In genomic region chr2:75150986-75151385, GRCm38 (mm10) we compare ENCODE assay signal across 9 mouse cellular contexts.
DNase-seq lines count a peak whose midpoint lies in the region; ATAC-seq and TF ChIP-seq lines count a peak whose summit lies in the region.
"Had no signal": no experiment of that assay in that cellular context is flagged by ENCODE, and none has a peak within 500 bp of the region (broad histone marks: within the 10 kb centered on the region; RNA-seq: fewer than 3 reads in every experiment).

No protein-coding gene starts in this region.

- ATAC-seq in liver, embryonic 11.5 days (replicated peaks; ENCODE audit: low FRiP score): no peak
- no peak for ATAC-seq in limb, embryonic 14.5 days (ENCODE audit: low FRiP score, low read depth)

- no peaks in the 10 kb centered on the region for H3K4me1 ChIP-seq in liver, embryonic 11.5 days (replicated peaks; ENCODE audit: control insufficient read depth, insufficient read depth, low read length)
- no peaks in the 10 kb centered on the region; the same call in 1 of the 2 replicates for H3K4me1 ChIP-seq in limb, embryonic 14.5 days (ENCODE audit: control insufficient read depth, insufficient read depth, low read length)

- H3K9me3 ChIP-seq in liver, embryonic 11.5 days (ENCODE audit: control insufficient read depth, low read length): no peaks in the 10 kb centered on the region
- H3K9me3 ChIP-seq in limb, embryonic 14.5 days (ENCODE audit: control insufficient read depth, low read length): no peaks in the 10 kb centered on the region

- no peak overlapping the region for H3K9ac ChIP-seq in liver, embryonic 11.5 days (ENCODE audit: low read depth, low read length)
- no peak overlapping the region for H3K9ac ChIP-seq in limb, embryonic 14.5 days (ENCODE audit: low read depth, low read length, severe bottlenecking)

- 0 out of 2 replicates have a peak, but pooled peaks cover 2% of the 10 kb centered on the region for H3K27me3 ChIP-seq in liver, embryonic 11.5 days (replicated peaks; ENCODE audit: control insufficient read depth, insufficient read depth, low read length)
- peaks cover 42% of the 10 kb centered on the region for H3K27me3 ChIP-seq in limb, embryonic 14.5 days (ENCODE audit: control insufficient read depth, insufficient read depth, low read length)

- H3K4me3 ChIP-seq in liver, embryonic 11.5 days (ENCODE audit: low read depth, low read length): no peak overlapping the region
- no peak overlapping the region for H3K4me3 ChIP-seq in limb, embryonic 14.5 days (replicated peaks; ENCODE audit: low read length)

- 7% methylated on average over 6 of the region's 6 CpGs for WGBS in liver, embryonic 11.5 days
- WGBS in limb, embryonic 14.5 days: 2% methylated on average over 6 of the region's 6 CpGs

- intact Hi-C loops in gastrocnemius, postnatal 14 days (cut with DNase I; ENCODE audit: low total_unique reads): loop anchor here (5.0 to 10.0 kb wide), 2 partner anchors 164 to 436 kb away; no protein-coding TSS in a partner anchor

- H3K36me3 ChIP-seq in liver, embryonic 11.5 days (ENCODE audit: control insufficient read depth, insufficient read depth, low read length): no peaks in the 10 kb centered on the region
- H3K36me3 ChIP-seq in limb, embryonic 14.5 days (ENCODE audit: control insufficient read depth, insufficient read depth, low read length): no peaks in the 10 kb centered on the region

- peak; percentile 47 for DNase-seq in liver
- DNase-seq in liver, embryonic 11.5 days (ENCODE audit: low spot score): no peak
- peak; percentile 85 for DNase-seq in NIH3T3 (ENCODE audit: low read depth)
- DNase-seq in c-Kit-positive CD71-negative TER-119-negative erythroid progenitor cells, embryonic 14.5 days (ENCODE audit: low read depth): peak; percentile 28
- DNase-seq in gastrocnemius, postnatal 14 days: peak; percentile 57
- peak; percentile 76 for DNase-seq in limb, embryonic 14.5 days (ENCODE audit: low spot score)
- peak; percentile 85 for DNase-seq in testis, postnatal 10 days (ENCODE audit: low spot score)
- no peak for DNase-seq in ovary, postnatal 36 days (ENCODE audit: low spot score)

- TF ChIP-seq POLR2A in limb, embryonic 14.5 days (IDR thresholded peaks at IDR 0.05; ENCODE audit: borderline replicate concordance, extremely low read depth, insufficient read depth, insufficient read length): no peak

- no peak overlapping the region for H3K27ac ChIP-seq in liver, embryonic 11.5 days (ENCODE audit: low read depth, low read length)
- H3K27ac ChIP-seq in limb, embryonic 14.5 days (replicated peaks; ENCODE audit: low read depth, low read length): no peak overlapping the region
- H3K27ac ChIP-seq: macrophage had no signal

- H3K4me2 ChIP-seq in liver, embryonic 11.5 days: no peak overlapping the region
- H3K4me2 ChIP-seq in limb, embryonic 14.5 days (replicated peaks; ENCODE audit: low read depth, low read length, severe bottlenecking): no peak overlapping the region

Comparison
In these comparisons a context has a peak if more than half of its experiments do, and no peak if none do; other contexts are left out.
1. DNase-seq: peak in liver (single experiment), NIH3T3 (single experiment), c-Kit-positive CD71-negative TER-119-negative erythroid progenitor cells, embryonic 14.5 days (single experiment), gastrocnemius, postnatal 14 days (single experiment), limb, embryonic 14.5 days (single experiment) and testis, postnatal 10 days (single experiment); none in liver, embryonic 11.5 days (single experiment) and ovary, postnatal 36 days (single experiment).